Mouse (Mus musculus) spleen, adult 2 months (tissue): ENCODE data around the gene Ccdc167. TPM values are rescaled to one million over a fixed set of nuclear protein-coding genes. Genes with fewer than 3 reads are reported as not detected.

Experiments used
- DNase-seq, 2 experiments: peaks; one replicate each; pipeline versions ENCODE4 v3.0.0 to v3.0.0-alpha.2; 2012 to 2021; ENCODE audit warnings: low spot score in 2 of 2, low read depth in 1 of 2
- H3K27ac ChIP-seq: fragments of 200-500 bp; 2 replicates; pipeline ENCODE4 v1.5.1; 2012; ENCODE audit warnings: low read length, inconsistent platforms; ENCODE audit not compliant: insufficient read depth
- H3K27me3 ChIP-seq: fragments of 200-500 bp; 2 replicates; pipeline ENCODE4 v1.6.1; 2012; ENCODE audit warnings: mild to moderate bottlenecking, moderate library complexity, low read length, inconsistent platforms; ENCODE audit not compliant: control insufficient read depth, insufficient read depth
- H3K36me3 ChIP-seq: fragments of 200-500 bp; 2 replicates; pipeline ENCODE4 v1.6.1; 2012; ENCODE audit warnings: mild to moderate bottlenecking, low read length, inconsistent platforms; ENCODE audit not compliant: control insufficient read depth, insufficient read depth
- H3K4me1 ChIP-seq: fragments of 200-500 bp; 2 replicates; pipeline ENCODE4 v1.6.1; 2011; ENCODE audit warnings: inconsistent platforms; ENCODE audit not compliant: control insufficient read depth, insufficient read depth, insufficient read length
- H3K4me3 ChIP-seq: fragments of 200-500 bp; 2 replicates; pipeline ENCODE4 v1.5.1; 2011; ENCODE audit warnings: mild to moderate bottlenecking, inconsistent platforms; ENCODE audit not compliant: insufficient read depth, insufficient read length; ENCODE audit errors: extremely low read depth
- CTCF ChIP-seq: fragments of 200-500 bp; IDR thresholded peaks from 2 replicates; pipeline ENCODE4 v1.5.1; 2011; ENCODE audit warnings: mild to moderate bottlenecking, inconsistent platforms; ENCODE audit not compliant: insufficient read depth, insufficient read length, insufficient replicate concordance; ENCODE audit errors: extremely low read depth
- POLR2A ChIP-seq: fragments of 200-500 bp; IDR thresholded peaks from 2 replicates; pipeline ENCODE4 v1.6.1; 2011; ENCODE audit warnings: low read depth, low read length, inconsistent platforms
- WGBS: fragments of 180-500 bp; shearing (Covaris S2); methylation state at CpG from one replicate; pipeline ENCODE4 v1.1.7; 2018; 5-methylcytosine and 5-hydroxymethylcytosine counted together
- polyA plus RNA-seq: library from polyadenylated mRNA; depleted of rRNA; stranded (reverse); fragments of >200 nt; gene quantifications from 2 replicates; pipeline ENCODE4 v1.2.3, GENCODE M21; 2012

The Ccdc167 gene
- polyA plus RNA-seq, 1 experiment: 6.1 TPM

DNA sequence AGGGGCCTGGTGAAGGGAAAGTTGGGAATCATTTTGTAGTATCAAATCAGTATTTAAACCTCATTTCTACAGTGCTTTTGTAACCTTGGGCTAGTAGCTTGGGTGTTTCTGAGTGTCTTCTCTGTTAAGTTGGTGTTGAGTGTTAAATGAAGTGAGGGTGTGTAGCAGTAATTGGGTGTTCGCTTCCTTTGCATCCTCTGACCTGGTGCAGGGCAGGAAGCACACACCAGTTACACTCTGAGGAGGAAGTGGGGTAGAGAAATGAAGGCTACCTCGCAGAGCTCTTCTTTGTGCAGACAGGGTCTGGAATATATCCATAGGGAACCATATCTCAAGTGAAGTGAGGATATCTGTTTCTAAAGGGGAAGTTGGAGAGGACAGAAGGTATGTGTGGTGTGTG, 35.9 kb downstream of the Ccdc167 start:
- H3K4me3 ChIP-seq: no peak overlapping the region
- no peak for TF ChIP-seq POLR2A
- no peak for TF ChIP-seq CTCF
- H3K27me3 ChIP-seq: no peaks in the 10 kb centered on the region
- H3K4me1 ChIP-seq: peaks cover 16% of the 10 kb centered on the region
- H3K36me3 ChIP-seq: peaks cover 55% of the 10 kb centered on the region
- peak in 1 of 2 experiments; percentile 33 for DNase-seq
- H3K27ac ChIP-seq: peak overlapping the region; percentile 74
- 33% methylated on average over 2 of the region's 2 CpGs for WGBS

DNA sequence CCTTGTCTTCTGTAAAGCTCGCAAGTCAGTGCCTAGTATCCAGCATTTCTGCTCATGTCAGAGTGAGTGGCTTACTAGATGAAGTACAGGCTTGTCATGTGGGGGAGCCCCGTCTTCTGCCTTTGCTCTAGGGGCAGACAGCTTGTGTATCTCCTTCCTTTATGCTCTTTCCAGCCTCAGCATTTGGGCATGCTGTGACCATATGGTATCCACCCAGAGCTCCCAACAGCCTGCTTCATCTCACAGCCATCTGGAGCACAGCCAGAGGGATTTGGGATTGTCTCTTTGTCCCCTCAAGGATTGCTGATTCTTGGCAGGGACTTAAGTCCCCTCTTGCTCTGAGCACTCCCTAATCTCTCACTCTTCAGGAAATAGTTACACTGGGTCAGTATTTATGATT, 36.7 kb downstream of the Ccdc167 start:
- no peak for DNase-seq
- peak overlapping the region; percentile 74 for H3K27ac ChIP-seq

DNA sequence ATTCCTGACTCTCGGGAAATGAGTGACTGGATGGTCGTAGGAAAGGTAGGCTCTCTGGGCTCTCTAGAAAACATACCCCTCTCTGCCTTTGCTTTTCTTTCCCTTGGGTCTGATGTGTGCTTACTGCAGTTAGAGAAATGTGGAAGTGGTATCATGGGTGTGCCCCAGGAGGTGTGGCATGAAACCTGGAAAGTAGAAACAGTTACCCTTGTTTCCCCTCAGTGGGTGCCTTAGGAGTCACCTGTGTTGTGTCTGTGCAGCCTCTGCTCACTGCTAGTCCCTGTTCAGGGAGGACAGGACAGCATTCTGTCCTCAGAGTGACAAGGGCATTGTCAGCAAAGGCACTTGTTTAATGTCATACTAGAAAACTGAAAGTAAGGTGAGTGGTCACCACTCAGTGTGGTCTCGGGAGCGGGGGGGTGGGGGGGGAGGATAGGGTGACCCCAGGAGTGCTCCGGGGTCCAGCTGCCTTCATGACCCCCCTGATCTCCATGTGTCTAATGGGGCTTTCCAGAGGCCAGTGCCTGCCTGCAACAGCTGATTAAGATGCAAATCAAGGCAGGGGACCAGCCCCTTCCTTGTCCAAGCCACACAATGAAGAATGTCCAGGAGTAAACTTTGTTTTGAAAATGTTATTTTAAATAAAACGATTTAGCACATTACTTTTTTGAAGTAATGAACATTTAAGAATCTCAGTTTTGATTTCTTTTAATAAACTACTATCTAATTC, 37.6 kb downstream of the Ccdc167 start:
- TF ChIP-seq CTCF (no peak), POLR2A (no peak)
- Histone ChIP-seq H3K27me3 (no peaks in the 10 kb centered on the region), H3K4me1 (peaks cover 16% of the 10 kb centered on the region), H3K36me3 (peaks cover 52% of the 10 kb centered on the region), H3K4me3 (no peak overlapping the region; the same call in 1 of the 2 replicates), H3K27ac (peak overlapping the region; percentile 83)
- DNase-seq: peak; percentile 19 to 42
- WGBS: 70% methylated on average over 6 of the region's 6 CpGs

More for the DNA sequence above, 36.7 kb downstream of the Ccdc167 start:
- 81% methylated on average over 2 of the region's 2 CpGs for WGBS
- H3K27me3 ChIP-seq: no peaks in the 10 kb centered on the region
- TF ChIP-seq POLR2A (no peak), CTCF (no peak)
- H3K4me3 ChIP-seq: no peak overlapping the region
- H3K36me3 ChIP-seq: peaks cover 55% of the 10 kb centered on the region
- peaks cover 16% of the 10 kb centered on the region for H3K4me1 ChIP-seq

DNA sequence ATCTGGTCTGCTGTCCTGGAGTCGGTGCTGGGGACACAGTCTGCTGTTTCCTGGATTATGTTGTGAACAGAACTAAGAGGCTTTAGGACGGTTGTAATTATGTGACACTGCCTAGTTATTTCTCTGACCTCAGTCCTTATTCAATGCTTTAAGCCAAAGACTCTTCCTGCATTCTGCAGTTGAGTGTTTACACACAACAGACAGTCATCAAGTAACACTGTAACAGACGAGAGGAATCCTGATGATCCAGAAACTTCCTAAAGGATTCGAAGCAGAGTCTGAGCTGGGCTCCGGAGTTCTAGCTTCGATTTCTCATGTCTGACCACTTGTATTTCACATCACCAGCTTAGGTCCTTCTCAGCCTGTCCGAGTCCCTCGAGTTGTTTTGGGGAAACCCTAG, 38.3 kb downstream of the Ccdc167 start:
- WGBS: 83% methylated on average over 8 of the region's 8 CpGs
- no peak for DNase-seq
- Histone ChIP-seq H3K36me3 (peaks cover 49% of the 10 kb centered on the region), H3K27ac (peak overlapping the region; percentile 83), H3K4me1 (peaks cover 16% of the 10 kb centered on the region), H3K27me3 (no peaks in the 10 kb centered on the region), H3K4me3 (no peak overlapping the region)
- TF ChIP-seq POLR2A: no peak
- no peak for TF ChIP-seq CTCF

DNA sequence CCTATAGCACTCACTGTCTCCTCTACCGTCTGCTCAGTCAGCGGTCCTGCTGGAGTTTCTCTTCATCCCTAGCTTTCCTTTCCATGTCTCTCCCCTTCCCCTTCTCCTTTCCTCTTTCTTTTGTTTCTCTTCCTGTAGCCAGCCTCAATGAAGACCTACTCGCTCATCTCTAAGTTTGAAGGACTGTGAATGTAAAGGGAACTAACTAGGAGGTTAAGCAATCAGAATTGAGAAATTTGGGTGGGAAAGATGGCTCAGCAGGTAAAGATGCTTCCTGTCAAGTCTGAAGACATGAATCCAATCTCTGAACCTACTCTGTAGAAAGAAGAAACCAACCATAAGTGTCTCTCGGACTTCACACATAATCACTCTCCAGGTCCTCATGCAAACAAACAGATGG, 43.5 kb downstream of the Ccdc167 start:
- Histone ChIP-seq H3K27ac (no peak overlapping the region), H3K36me3 (peaks cover 38% of the 10 kb centered on the region), H3K27me3 (no peaks in the 10 kb centered on the region), H3K4me1 (peaks cover under 1% of the 10 kb centered on the region; the same call in 1 of the 2 replicates), H3K4me3 (no peak overlapping the region)
- no peak for DNase-seq
- no peak for TF ChIP-seq POLR2A
- no peak for TF ChIP-seq CTCF
- WGBS: 88% methylated on average over 4 of the region's 4 CpGs

DNA sequence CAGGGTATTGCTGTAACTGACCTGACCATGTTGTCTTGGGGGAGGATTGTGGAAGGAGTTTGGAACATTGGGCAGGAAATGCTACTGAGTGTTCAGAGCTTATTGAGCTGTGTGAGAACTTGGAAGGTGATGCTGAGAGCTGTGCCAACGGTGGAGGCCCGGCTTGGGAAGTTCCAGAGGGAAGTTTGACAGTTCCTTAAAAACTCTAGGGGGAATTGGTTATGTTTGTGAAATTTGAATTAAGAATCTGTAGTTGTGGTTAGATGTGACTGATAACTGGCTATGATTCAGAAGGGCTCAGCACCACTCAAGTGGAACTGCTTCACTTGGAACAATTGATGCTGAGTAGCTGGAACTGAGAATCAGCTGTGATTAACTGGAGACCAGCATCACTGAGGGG, 45.8 kb downstream of the Ccdc167 start:
- Histone ChIP-seq H3K4me1 (no peaks in the 10 kb centered on the region; the same call in 1 of the 2 replicates), H3K27ac (no peak overlapping the region; the same call in 1 of the 2 replicates), H3K27me3 (no peaks in the 10 kb centered on the region), H3K4me3 (no peak overlapping the region), H3K36me3 (peaks cover 24% of the 10 kb centered on the region)
- 65% methylated on average over 2 of the region's 2 CpGs for WGBS
- no peak for TF ChIP-seq POLR2A
- no peak for TF ChIP-seq CTCF
- no peak for DNase-seq

DNA sequence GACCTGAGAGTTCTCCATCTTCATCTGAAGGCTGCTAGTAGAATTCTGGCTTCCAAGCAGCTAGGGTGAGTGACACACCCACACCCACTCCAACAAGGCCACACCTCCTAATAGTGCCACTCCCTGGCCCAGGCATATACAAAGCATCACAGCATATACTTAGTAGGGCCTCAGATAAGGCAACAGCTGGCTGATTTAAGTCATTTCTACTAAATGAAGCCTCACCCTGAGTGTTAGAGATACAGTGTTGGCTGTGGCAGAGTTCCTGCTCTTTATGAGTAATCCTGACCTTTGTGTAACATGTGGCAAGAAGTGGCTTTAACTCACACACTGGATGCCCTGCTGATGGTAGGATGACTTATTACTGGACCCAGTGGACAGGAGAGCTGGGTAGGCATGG, 46.9 kb downstream of the Ccdc167 start:
- no peak overlapping the region for H3K4me3 ChIP-seq
- H3K27ac ChIP-seq: no peak overlapping the region
- peaks cover 17% of the 10 kb centered on the region for H3K36me3 ChIP-seq
- no peaks in the 10 kb centered on the region for H3K27me3 ChIP-seq
- no peaks in the 10 kb centered on the region; the same call in 1 of the 2 replicates for H3K4me1 ChIP-seq
- DNase-seq: no peak
- TF ChIP-seq POLR2A (no peak), CTCF (no peak)
